Mouse (Mus musculus) layer of hippocampus, postnatal 25 days (tissue): ENCODE data around the gene Olfr1087. TPM values are rescaled to one million over a fixed set of nuclear protein-coding genes. Genes with fewer than 3 reads are reported as not detected.
"Not testable (repeated sequence)": the region's sequence is repeated elsewhere in the genome, so short reads cannot be mapped to it uniquely, and the experiment has no call there.

Experiments
- DNase-seq, 2 experiments: peaks; one replicate each; pipeline ENCODE4 v3.0.0; 2022; ENCODE audit warnings: mixed read lengths in 2 of 2, low spot score in 1 of 2; ENCODE audit errors: extremely low spot score in 1 of 2
- total RNA-seq, 2 experiments: library from RNA; stranded (reverse); gene quantifications; 2 replicates each; pipeline ENCODE4 v1.2.3; 2021

Olfr1087 gene
- total RNA-seq, result not detected

- no peak for DNase-seq
These were observed at the start of gene Olfr1087 for GRCm38 (mm10) chr2:86698295-86698694. Gene Olfr1087 (minus strand): TSS chr2:86698395.

DNA sequence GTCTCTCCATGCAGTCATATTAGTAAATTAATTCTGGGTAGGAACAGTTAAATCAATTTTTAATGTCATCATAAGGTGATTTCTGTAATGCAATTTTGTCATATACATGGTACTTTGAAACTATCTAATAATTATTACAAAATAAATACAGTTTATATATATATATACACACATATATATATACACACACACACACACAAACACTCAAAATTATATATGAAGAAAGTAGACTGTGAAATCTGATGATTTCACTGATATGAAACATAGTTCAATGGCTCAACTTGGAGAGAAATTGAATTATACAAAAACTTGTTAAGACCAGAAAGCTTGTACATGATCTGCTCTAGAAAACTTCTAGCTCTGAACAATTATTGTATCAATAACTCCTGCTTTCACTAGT, 35.4 kb upstream of the Olfr1087 start, which contains the start of gene Olfr1089:
TSS of gene Olfr1089 (minus strand) at position 101 of the 400 bp plus-strand sequence.
- no peak for DNase-seq

- no peak for DNase-seq
These were observed 18.2 kb downstream of the Olfr1087 start, which contains the start of gene Olfr1086 for GRCm38 (mm10) chr2:86679992-86680391. Gene Olfr1086 (minus strand): TSS chr2:86680092.

DNA sequence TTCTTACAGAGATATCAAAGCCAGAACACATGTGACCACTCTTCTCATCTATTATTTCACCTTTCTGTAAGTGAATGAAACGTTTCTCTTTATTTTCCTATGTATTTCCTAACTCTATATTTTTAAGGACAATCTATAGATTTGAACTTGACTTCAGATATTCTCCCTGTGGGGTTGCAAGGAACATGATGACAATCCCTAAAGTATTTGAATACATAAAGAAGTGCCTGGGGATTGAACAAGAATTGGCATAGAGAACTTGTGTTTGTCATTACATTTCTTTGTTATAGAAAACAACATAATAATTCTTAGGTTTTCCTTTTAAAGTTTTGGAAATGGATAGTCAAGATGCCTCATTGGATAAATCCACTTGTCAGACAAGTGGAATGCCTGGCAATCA, 36.3 kb downstream of the Olfr1087 start, which contains the start of gene Olfr1085:
TSS of gene Olfr1085 (minus strand) at position 101 of the 400 bp plus-strand sequence.
- no peak for DNase-seq

DNA sequence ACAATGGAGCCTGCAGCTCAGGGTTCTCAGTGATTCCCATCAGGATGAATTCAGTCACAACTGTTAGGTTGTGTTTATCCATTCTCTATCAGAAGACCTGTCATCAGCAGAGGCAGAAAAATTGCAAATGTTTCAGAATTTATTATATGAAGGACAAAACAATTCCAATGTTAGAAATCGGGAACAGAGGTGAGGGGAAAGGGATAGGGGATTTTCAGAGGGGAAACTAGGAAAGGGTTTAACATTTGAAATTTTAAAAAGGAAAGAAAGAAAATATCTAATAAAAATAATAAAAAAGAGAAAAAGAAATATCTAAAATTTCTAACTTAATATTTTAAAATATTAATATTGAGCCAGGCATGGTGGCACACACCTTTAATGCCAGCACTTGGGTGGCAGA, 58.6 kb downstream of the Olfr1087 start, which contains the start of gene Olfr1084:
TSS of gene Olfr1084 (minus strand) at position 101 of the 400 bp plus-strand sequence.
- DNase-seq, result not testable (repeated sequence)

Other genes starting within 250 kb of the Olfr1087 start
- not detected for gene Olfr1065, start 247.8 kb downstream of the Olfr1087 start, total RNA-seq
- gene Olfr1066, start 242.1 kb downstream of the Olfr1087 start, total RNA-seq, result not detected
- not detected for gene Olfr228, start 211.0 kb downstream of the Olfr1087 start, total RNA-seq
- not detected for gene Olfr1076, start 189.9 kb downstream of the Olfr1087 start, total RNA-seq
- not detected for gene Olfr1079, start 155.9 kb downstream of the Olfr1087 start, total RNA-seq
- not detected for gene Olfr1080, start 140.2 kb downstream of the Olfr1087 start, total RNA-seq
- gene Olfr1082, start 99.4 kb downstream of the Olfr1087 start, total RNA-seq, result not detected
- not detected for gene Olfr1084, start 58.7 kb downstream of the Olfr1087 start, total RNA-seq
- not detected for gene Olfr1085, start 36.4 kb downstream of the Olfr1087 start, total RNA-seq
- not detected for gene Olfr1086, start 18.3 kb downstream of the Olfr1087 start, total RNA-seq
- not detected for gene Olfr1089, start 35.3 kb upstream of the Olfr1087 start, total RNA-seq
- gene Olfr1090, start 60.6 kb upstream of the Olfr1087 start, total RNA-seq, result not detected
- gene Olfr1093, start 84.1 kb upstream of the Olfr1087 start, total RNA-seq, result not detected
- gene Olfr141, start 111.6 kb upstream of the Olfr1087 start, total RNA-seq, result not detected
- gene Olfr1094, start 126.3 kb upstream of the Olfr1087 start, total RNA-seq, result not detected
- not detected for gene Olfr1095, start 153.3 kb upstream of the Olfr1087 start, total RNA-seq
- not detected for gene Gm13723, start 176.4 kb upstream of the Olfr1087 start, total RNA-seq
- not detected for gene Olfr1097, start 193.8 kb upstream of the Olfr1087 start, total RNA-seq
- not detected for gene Olfr1098, start 226.2 kb upstream of the Olfr1087 start, total RNA-seq